Mouse (Mus musculus) embryonic facial prominence, embryonic 11.5 days (tissue): ENCODE data around the gene Manf. TPM values are rescaled to one million over a fixed set of nuclear protein-coding genes. Genes with fewer than 3 reads are reported as not detected.

Experiments
- ATAC-seq: fragments of 200-750 bp; cut with Nextera tagmentation; replicated peaks from 2 replicates; pipeline ENCODE4 v1.8.0; 2017; ENCODE audit warnings: low read depth; ENCODE audit not compliant: insufficient number of reproducible peaks, low FRiP score, low TSS enrichment
- DNase-seq: peaks from one replicate; pipeline ENCODE4 v3.0.0-alpha.2; 2015; ENCODE audit warnings: low spot score
- H3K27ac ChIP-seq: fragments of 300-500 bp; sonication (generic); replicated peaks from 2 replicates; pipeline ENCODE4 v1.5.1; 2014; ENCODE audit warnings: mild to moderate bottlenecking, low read depth, low read length, control low read depth
- H3K27me3 ChIP-seq: fragments of 300-500 bp; sonication (generic); 2 replicates; pipeline ENCODE4 v1.6.1; 2014; ENCODE audit warnings: mild to moderate bottlenecking, low read length, moderate library complexity, mixed read lengths; ENCODE audit not compliant: control insufficient read depth, insufficient read depth
- H3K36me3 ChIP-seq: fragments of 300-500 bp; sonication (generic); replicated peaks from 2 replicates; pipeline ENCODE4 v1.6.1; 2014; ENCODE audit warnings: low read depth, mild to moderate bottlenecking, low read length, moderate library complexity, mixed read lengths; ENCODE audit not compliant: control insufficient read depth, insufficient read depth
- H3K4me1 ChIP-seq: fragments of 300-500 bp; sonication (generic); 2 replicates; pipeline ENCODE4 v1.6.1; 2014; ENCODE audit warnings: low read length, mixed read lengths; ENCODE audit not compliant: control insufficient read depth, insufficient read depth
- H3K4me2 ChIP-seq: fragments of 300-500 bp; sonication (generic); 2 replicates; pipeline ENCODE4 v1.6.1; 2014; ENCODE audit warnings: low read depth, mild to moderate bottlenecking, control low read depth, low read length, moderate library complexity
- H3K4me3 ChIP-seq: fragments of 300-500 bp; sonication (generic); 2 replicates; pipeline ENCODE4 v1.5.1; 2014; ENCODE audit warnings: low read depth, low read length, control low read depth
- H3K9ac ChIP-seq: fragments of 300-500 bp; sonication (generic); replicated peaks from 2 replicates; pipeline ENCODE4 v1.6.1; 2014; ENCODE audit warnings: mild to moderate bottlenecking, control low read depth, low read length
- H3K9me3 ChIP-seq: fragments of 300-500 bp; sonication (generic); replicated peaks from 2 replicates; pipeline ENCODE4 v1.6.1; 2016; ENCODE audit warnings: mild to moderate bottlenecking, low read length, inconsistent platforms, mixed read lengths; ENCODE audit not compliant: control insufficient read depth
- WGBS: fragments of 180-500 bp; shearing (Covaris S2); extraction: QIAGEN DNeasy Blood & Tissue Kit; methylation state at CpG from one replicate; pipeline ENCODE4 v1.1.7; 2014; 5-methylcytosine and 5-hydroxymethylcytosine counted together
- polyA plus RNA-seq: library from polyadenylated mRNA; unstranded; fragments of >200 nt; fragmentation: Nextera tagmentation; extraction: Ambion mirVana; gene quantifications from 2 replicates; pipeline ENCODE4 v1.2.1, GENCODE M21; 2014

Manf gene
- polyA plus RNA-seq, 1 experiment from 2014 or later: 321 TPM

DNA sequence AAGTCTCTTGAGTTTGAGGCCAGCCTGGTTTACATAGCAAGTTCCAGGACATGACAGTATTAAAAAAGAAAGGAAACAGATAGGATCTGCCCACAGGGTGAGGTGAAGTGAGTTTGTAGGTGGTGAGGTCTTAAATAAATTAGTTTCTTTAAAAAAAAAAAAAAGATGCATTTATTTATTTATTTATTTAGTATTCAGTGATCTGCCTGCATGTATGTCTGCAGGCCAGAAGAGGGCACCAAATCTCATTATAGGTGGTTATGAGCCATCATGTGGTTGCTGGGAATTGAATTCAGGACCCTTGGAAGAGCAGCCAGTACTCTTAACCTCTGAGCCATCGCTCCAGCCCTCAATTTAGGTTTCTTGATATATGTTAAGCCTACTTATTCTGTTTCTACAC lies 51.2 kb downstream of the Manf start:
- peaks cover 3% of the 10 kb centered on the region for H3K36me3 ChIP-seq
- H3K4me3 ChIP-seq: no peak overlapping the region
- no peak for ATAC-seq
- no peaks in the 10 kb centered on the region for H3K27me3 ChIP-seq
- 100% methylated on average over 1 of the region's 1 CpGs for WGBS
- H3K4me2 ChIP-seq: no peak overlapping the region
- no peaks in the 10 kb centered on the region for H3K9me3 ChIP-seq
- H3K27ac ChIP-seq: no peak overlapping the region
- no peak overlapping the region for H3K9ac ChIP-seq
- H3K4me1 ChIP-seq: no peaks in the 10 kb centered on the region
- no peak for DNase-seq

DNA sequence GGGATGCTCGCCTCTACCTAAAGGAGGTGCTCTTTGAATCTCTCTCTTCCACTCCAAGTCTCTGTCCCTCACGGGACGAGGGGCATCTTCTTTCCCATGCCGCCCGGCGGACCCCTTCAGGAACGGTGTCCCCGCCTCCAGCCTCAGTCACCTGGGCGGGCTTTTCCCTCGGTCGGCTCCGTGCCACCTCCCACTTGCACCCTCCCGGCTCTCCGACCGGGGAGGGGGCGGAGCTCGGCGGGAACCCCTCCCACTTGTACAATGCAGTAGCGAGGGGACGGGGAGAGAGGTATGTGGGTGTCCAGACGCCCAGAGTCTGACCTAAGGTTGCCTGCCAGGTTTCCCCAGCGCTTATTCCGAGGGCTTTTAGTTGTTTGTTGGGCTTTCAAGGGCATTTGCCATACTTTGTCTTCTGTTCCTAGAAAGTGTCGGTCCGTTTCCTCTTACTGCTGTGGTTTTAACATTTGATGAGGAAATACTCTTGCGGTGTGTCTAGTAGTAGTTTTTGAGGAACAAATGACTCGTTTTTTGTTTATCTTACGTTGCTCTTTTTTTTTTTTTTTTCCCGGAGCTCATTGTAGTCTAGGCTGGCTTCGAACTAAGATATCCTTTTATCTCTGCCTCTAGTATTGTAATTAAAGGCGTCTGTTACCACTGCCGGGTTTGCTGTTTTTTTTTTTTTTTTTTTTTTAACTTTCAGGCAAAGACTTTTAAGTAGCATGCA lies 69.2 kb downstream of the Manf start:
- Histone ChIP-seq H3K36me3 (no peaks in the 10 kb centered on the region), H3K27me3 (no peaks in the 10 kb centered on the region), H3K4me2 (peak overlapping the region; percentile 59), H3K4me3 (peak overlapping the region; percentile 73), H3K27ac (peak overlapping the region; percentile 42), H3K9me3 (no peaks in the 10 kb centered on the region), H3K4me1 (no peaks in the 10 kb centered on the region), H3K9ac (peak overlapping the region; percentile 74)
- 3% methylated on average over 32 of the region's 32 CpGs for whole genome bisulfite sequencing
- peak; percentile 90 for DNase-seq
- peak; percentile 85 for ATAC-seq

DNA sequence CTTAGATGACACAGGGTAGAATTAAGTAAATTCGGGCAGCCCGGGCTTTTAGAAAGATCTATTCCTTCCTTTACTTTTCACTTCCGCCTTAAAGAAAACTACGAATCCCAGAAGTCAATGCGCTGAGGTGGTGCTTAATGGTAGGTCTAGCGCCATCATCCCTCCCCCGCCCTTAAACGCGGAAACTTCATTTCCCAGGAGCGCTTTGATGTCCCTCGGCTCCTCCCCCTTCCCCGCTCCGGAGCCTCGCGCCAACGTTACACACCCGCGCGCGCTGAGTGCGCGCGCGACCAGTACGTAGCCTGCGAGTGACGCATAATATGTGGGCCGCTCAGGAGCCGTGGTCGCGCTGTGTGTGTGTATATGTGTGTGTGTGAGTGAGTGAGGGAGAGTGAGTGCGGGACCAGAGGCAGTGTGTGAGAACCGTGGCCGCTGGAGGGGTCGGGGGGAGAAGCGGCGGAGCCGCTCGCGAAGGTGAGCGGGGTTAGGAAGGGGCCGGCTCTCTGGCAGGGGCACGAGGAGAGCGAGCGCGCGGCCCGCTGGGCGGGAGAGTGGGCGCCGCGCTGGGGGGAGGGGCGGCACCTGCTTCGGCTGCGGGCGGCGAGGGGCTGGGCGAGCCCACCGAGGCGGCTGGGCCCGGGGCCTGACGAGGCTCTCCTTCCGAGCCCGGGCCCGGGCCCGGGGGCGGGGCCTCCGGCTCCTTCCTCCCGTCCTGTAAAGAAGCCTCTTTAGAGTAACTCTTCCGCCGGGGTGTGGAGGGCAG lies 70.0 kb downstream of the Manf start, which contains the start of gene Dcaf1:
TSS of gene Dcaf1 (plus strand) at position 257 of the 763 bp plus-strand sequence.
- peak within 1 kb of the TSS; percentile 59 for H3K4me2 ChIP-seq
- DNase-seq (peak; percentile 100), ATAC-seq (peak; percentile 98)
- under 1% methylated on average over 56 of the region's 71 CpGs for WGBS
- H3K27ac ChIP-seq: peak within 1 kb of the TSS; percentile 42
- H3K9ac ChIP-seq: peak within 1 kb of the TSS; percentile 74
- peak within 1 kb of the TSS; percentile 73 for H3K4me3 ChIP-seq
- H3K36me3 ChIP-seq: no peaks in the 10 kb centered on the region
- no peaks in the 10 kb centered on the region for H3K4me1 ChIP-seq
- H3K27me3 ChIP-seq: no peaks in the 10 kb centered on the region
- H3K9me3 ChIP-seq: no peaks in the 10 kb centered on the region

DNA sequence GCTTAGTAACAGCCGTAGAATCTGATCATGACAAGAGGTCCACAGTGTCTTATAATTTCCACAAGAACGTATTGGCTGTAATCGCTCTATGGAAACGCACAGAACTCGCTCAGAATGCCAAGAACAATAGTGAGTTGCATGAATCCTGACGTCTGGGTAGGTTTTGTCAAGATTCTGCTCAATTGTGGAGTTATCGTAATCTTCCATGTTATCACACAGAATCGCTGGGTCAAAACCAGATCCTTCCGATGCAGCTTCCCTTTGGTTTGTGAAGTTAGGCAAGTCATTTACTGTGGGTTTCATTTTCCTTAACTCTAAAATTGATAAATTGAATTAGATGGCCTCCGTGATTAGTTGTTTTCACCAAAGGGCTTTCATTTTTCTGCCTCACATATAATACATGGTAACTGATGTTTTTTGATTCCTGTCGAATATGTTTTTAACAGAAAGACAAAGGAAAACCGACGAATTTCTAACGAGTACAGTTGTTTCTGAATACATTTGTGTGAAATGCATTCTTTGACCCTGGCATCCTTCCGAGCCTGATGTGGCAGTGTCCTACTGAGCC lies 70.6 kb downstream of the Manf start:
- no peaks in the 10 kb centered on the region for H3K36me3 ChIP-seq
- H3K4me2 ChIP-seq: no peak overlapping the region; the same call in 1 of the 2 replicates
- H3K27me3 ChIP-seq: no peaks in the 10 kb centered on the region
- 58% methylated on average over 15 of the region's 15 CpGs for WGBS
- no peak for DNase-seq
- H3K4me1 ChIP-seq: no peaks in the 10 kb centered on the region
- peak overlapping the region; percentile 73 for H3K4me3 ChIP-seq
- no peak for ATAC-seq
- no peak overlapping the region for H3K27ac ChIP-seq
- no peaks in the 10 kb centered on the region for H3K9me3 ChIP-seq
- H3K9ac ChIP-seq: peak overlapping the region; percentile 50; the same call in 1 of the 2 replicates

DNA sequence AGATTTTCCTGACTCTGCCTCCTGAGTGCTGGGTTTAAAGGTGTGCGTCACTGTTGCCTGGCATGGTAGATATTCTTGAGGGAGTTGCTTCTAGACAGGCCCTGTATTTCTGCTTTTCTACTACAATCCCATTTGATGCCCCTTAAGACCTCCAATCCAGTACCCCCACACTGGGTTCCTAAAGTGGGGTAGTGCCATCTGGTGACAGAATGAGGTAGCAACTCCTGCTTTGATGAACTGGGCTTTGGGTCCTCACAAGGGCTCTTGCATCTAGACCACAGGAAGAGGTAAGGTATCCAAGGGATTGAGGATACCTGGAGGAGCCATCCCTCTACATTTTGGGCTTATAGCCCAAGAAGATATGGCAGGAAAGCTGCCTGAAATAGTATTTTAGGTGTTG lies 72.6 kb downstream of the Manf start:
- Histone ChIP-seq H3K36me3 (no peaks in the 10 kb centered on the region), H3K27ac (no peak overlapping the region), H3K27me3 (no peaks in the 10 kb centered on the region), H3K9ac (no peak overlapping the region), H3K4me2 (no peak overlapping the region), H3K9me3 (no peaks in the 10 kb centered on the region), H3K4me1 (no peaks in the 10 kb centered on the region), H3K4me3 (no peak overlapping the region)
- ATAC-seq (no peak), DNase-seq (no peak)
- 97% methylated on average over 1 of the region's 1 CpGs for WGBS

DNA sequence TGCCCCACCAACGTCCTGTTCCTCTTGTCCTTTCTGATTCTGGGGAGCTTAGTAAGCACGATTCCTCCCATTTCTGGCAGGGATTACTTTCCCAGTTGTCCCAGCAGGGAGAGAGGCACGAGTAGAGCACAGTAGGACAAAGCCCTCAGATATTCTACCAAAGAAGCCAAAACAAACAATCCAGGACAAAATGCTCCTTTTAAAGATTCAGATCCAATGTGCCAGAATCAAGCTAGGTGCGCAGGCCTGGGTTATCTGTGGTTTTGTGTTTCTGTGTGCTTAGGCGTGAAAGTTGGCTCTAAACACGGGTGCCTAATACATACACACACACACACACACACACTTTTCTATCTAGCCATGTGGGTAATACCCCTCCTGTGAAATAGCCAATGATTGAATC lies 73.6 kb downstream of the Manf start:
- Histone ChIP-seq H3K9ac (no peak overlapping the region), H3K4me2 (no peak overlapping the region), H3K27ac (no peak overlapping the region), H3K4me1 (no peaks in the 10 kb centered on the region), H3K36me3 (no peaks in the 10 kb centered on the region), H3K27me3 (no peaks in the 10 kb centered on the region), H3K9me3 (no peaks in the 10 kb centered on the region), H3K4me3 (no peak overlapping the region)
- no peak for DNase-seq
- WGBS: 78% methylated on average over 6 of the region's 6 CpGs
- ATAC-seq: no peak

DNA sequence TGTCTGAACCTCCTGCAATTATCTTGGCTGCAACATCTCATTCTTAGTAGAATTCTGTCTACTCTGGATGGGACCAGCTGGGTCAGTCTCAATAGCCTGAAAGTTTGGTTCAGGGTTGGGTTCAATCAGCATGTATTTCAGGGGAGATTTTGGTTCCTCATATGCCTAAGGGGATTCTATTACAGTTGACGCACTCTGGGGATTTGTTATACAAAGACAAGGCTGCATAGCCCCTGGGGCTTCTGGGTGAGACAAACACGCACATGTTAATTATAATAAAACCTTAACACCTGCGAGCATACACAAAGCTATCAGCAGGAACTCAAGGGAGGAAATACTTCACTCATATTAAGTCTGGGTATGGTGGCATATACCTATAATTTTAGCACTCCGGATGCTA lies 85.3 kb downstream of the Manf start:
- no peak overlapping the region for H3K9ac ChIP-seq
- 75% methylated on average over 4 of the region's 4 CpGs for WGBS
- no peaks in the 10 kb centered on the region for H3K4me1 ChIP-seq
- H3K27me3 ChIP-seq: no peaks in the 10 kb centered on the region
- H3K4me2 ChIP-seq: no peak overlapping the region
- no peak overlapping the region for H3K27ac ChIP-seq
- ATAC-seq: no peak
- no peaks in the 10 kb centered on the region for H3K9me3 ChIP-seq
- DNase-seq: no peak
- H3K4me3 ChIP-seq: no peak overlapping the region
- H3K36me3 ChIP-seq: no peaks in the 10 kb centered on the region

DNA sequence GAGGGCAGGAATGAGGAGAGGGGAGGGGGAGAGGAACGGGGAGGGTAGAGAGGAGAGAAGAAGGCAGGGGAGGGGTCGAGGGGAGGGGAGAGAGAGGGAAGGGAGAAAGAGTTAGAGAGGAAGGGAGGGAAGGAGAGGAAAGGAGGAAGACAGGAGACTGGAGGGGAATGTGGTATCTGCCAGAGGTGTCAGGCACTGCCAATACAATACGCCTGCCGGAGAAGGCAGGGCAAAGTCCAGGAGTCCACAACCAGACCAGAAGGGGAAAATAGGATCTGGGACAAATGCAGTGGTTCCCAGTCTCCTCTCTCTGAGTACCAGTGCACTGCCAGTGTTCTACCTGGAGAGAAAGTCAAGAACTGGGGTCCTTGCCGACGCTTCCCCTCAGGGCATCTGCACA lies 100.9 kb downstream of the Manf start:
- no peak overlapping the region for H3K27ac ChIP-seq
- DNase-seq: no peak

More for the DNA sequence above, 100.9 kb downstream of the Manf start:
- Histone ChIP-seq H3K9me3 (no peaks in the 10 kb centered on the region), H3K4me1 (no peaks in the 10 kb centered on the region), H3K27me3 (no peaks in the 10 kb centered on the region), H3K4me2 (no peak overlapping the region), H3K9ac (no peak overlapping the region), H3K36me3 (no peaks in the 10 kb centered on the region), H3K4me3 (no peak overlapping the region)
- WGBS: 69% methylated on average over 6 of the region's 6 CpGs
- no peak for ATAC-seq
